Mouse (Mus musculus) spleen, postnatal 36 days (tissue): ENCODE data around the gene Rab24.

Experiments
- DNase-seq, 2 experiments: peaks; one replicate each; pipeline ENCODE4 v3.0.0; 2022; ENCODE audit warnings: low spot score in 2 of 2, mixed read lengths in 1 of 2

The Rab24 gene

DNA sequence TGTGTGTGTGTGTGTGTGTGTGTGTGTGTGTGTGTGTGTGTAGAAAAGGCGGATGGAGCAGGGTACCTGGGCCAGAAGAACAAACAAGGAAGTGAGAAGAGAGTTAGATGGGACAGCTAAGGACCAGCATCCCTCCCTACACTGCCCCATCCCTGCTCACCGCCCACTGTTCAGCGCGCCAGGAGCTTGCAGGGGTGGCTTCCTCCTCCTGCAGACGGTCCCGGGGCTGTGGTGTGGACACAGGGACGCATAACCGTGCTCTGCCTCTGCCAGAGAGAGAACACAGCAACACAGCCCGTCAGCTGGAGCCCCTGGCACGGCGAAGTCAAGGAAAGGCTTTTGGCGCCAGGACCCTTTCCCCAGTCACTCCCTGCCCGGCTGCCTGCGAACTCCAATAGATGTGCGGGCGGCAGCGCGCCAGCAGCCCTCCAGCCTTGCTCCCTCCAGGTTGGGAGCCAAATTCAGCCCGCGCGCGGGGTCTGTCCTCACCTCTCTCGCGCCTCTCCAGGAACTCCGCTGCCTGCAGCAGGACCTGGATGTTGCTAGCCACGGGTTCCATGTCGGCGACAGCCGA, 7.5 kb upstream of the Rab24 start:
- DNase-seq, result peak; percentile 31 to 40

DNA sequence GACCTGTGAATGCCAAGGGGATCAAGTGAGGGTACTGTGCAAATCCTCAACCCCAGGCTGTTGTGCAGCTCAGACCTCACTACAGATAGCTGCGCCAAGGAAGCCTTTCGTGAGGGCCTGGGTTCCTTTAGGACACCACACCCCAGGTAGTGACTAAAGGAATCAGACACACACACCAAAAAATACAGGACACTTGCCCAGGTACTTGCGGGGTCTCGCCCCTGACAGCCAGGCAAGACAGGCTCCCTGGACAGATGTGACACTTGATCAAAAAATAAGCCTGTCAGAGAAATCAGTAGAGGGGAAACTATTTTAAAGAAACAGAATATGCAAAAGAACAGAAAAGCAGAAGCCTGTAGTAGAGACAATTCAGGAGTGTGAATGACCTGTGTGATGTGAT, 6.9 kb upstream of the Rab24 start:
- no peak for DNase-seq

DNA sequence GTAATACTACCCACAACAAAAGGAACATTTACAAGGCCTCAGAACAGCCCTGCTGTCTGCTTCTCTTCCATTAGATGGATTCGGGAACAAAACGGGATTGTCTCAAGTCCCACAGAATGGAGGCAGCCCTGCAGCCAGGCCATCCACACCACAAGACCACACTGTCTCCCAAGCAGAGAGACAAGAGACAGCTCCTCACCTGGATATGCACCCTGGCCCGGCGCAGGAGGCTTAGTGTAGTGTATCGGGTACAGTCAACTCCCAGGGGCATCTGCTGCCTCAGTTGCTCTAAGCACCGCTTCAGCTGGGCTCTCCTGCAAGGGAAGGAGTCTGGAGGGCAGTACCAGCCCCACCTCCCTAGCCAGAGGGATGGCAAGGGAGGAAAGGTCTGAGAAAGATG, 6.4 kb upstream of the Rab24 start:
- no peak for DNase-seq

DNA sequence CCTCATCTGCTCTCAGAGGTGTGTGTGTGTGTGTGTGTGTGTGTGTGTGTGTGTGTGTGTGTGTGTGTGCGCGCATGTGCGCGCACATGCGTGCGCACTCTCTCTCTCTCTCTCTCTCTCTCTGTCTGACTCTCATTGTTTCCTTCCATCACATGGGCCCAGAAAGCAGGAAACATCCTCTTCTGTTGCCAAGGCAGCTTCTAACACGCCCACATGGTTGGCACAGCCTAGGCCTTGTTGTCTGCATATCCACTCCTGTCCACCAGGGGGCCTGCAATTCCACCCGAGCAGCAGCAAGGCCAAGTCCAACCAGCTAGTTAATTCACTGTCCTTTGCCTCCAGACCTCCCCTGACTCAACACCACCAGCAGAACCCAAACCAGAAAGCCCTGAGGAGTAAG, 5.9 kb upstream of the Rab24 start:
- peak; percentile 84 to 89 for DNase-seq

DNA sequence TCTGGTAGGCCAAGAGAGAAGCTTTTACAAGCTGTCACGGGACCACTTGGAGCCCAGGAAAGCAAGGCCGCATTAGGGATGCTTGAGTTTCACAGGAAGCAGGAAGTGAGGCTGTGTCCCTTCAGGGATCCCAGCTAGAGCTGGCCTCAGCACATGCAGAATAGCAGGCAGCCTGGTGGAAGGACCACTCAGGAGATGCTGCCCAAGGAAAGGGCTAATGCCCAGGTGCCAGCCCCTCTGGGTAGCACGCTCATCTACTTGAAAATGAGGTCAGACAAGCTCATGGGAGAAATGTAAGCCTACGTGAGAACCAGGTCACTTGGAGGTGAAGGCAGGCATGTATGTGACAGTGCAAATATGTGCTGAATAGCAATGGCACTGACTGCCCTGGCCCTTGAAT, 5.4 kb upstream of the Rab24 start:
- DNase-seq, result no peak

DNA sequence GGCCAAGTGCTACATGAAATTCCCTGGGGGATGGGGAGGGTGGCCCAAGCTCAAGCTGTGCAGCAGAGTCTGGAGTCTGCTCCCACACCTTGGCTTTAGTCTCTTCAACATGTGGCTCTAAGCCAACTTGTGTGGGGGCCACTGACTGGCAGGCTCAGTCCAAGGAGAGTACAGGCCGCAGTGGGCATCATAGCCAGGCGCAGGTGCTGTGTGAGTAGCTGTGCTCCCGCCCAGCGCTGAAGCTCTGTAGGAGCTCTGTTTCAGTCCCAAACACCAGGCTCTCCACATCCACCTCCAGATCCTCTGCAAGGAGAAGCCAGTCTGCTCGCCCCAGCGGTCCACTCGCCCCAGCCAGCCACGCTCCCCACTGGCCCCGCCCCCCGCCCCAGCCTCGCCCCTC, 3.9 kb upstream of the Rab24 start:
- DNase-seq, result no peak

DNA sequence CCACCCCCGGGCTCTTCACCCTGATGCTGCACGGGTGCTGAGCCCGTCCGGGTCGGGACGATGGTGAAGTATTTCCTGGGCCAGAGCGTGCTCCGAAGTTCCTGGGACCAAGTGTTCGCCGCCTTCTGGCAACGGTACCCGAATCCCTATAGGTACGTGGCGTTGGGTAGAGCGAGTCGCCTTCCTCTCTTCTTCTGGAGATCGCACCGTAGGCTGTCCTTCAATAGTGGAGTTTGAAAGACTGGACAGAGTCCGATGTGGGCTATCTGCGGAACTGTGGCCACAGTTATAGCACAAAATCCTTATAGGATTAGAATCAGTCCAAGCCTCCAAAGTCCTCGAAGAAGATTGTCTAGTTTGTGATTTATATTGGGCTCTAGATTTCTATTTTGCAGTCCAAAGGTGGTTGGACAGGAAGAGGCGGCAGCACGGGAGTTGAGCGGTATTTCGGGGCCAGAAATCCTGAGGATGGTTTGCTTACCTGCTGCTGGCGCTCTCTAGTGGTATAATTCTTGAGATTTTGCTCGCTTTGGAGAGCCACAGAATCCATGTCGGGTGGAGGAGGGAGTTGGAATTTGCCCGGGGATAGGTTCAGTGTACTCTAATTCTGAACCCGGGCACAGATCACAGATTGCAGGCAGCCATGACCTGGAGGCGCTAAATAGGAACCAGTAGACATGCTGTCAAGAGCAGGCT, 532 bp upstream of the Rab24 start:
- DNase-seq, result peak in 1 of 2 experiments; percentile 39

DNA sequence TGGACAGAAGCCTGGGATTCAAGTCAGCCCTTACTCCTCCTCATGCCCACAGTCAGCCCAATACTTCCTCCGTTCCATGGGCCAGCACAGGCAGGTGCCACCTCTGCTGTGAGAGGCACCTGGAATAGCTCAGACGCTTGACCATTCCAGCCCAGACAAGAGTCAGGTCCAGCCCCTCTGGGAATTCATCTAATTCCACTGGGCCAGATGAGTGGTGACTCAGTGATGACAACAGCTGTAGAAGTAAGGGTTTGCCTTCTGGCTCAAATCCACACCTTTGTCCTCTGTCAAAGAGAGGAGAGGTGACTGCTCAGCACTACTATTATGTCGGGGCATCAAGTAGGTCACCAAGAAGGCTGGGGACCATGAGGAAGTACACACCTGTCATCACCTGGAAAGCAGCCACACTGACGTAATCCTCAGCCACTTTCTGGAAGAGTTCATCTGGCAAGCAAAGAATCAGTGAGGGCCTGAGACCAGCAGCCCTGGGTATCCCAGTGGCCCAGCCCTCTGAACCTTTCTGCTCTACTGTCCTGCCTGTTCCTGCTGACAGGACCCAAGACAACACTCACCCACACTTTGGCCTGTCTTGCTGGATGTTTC, 1.7 kb downstream of the Rab24 start, which contains the start of gene Prelid1:
Gene Prelid1, plus strand, starts transcription at position 570 of the 603 bp plus-strand sequence.
- DNase-seq, result no peak

DNA sequence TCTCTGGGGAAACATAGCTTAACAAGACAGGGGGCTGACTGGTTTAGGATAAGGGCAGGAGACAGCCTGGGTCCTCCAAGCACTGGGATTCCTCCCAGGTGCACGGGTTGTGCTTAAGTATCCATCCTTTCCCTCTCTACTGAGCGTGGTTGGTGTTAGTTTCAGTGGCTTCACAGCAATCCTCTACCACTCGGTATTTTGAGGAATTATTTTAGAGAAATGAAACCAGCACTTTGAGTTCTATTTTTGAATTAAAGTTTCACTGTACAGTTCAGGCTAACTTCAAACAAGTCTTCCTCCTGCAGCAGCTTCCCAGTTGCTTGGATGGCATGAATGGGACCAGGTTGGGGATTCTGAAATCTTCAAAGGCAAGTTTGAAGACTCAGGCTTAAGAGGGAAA, 3.4 kb downstream of the Rab24 start:
- DNase-seq, result no peak

DNA sequence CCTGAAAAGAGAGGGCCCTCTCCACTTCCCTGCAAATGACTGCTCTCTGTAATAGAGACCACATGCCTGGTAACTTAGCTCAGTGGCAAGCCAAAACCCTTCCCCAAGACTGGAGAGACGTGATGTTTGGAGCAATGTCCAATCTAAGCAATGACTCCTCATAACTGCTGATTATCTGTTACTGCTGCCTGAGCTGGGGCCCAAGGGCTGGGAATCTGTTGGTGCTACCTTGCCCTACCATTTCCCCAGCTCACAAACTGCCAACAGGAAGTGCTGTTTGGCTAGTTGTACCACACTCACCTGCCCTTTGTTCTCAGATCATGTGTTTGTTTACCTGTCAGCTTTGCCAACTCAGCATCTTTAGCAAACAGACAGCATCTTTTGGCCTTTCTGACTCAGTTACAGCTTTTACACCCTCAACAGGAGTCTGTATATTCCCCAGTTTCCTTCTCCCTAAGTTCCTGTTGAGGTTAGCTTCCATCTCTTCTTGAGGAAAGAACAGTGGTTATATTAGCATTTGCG, 6.8 kb downstream of the Rab24 start:
- DNase-seq, result no peak

DNA sequence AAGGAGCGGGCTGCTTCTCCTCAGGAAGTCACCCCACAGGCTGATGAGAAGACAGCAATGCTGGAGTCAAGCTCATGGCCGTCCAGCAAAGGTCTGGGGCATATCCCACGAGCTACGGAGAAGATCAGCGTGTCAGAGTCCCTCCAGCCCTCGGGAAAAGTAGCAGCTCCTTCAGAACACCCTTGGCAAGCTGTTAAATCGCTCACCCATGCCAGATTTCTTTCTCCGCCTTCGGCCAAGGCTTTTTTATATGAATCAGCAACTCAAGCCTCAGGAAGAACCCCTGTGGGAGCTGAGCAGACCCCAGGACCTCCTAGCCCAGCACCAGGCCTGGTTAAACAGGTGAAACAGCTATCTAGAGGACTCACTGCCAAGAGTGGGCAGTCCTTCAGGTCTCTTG, 8.7 kb downstream of the Rab24 start:
- no peak for DNase-seq

DNA sequence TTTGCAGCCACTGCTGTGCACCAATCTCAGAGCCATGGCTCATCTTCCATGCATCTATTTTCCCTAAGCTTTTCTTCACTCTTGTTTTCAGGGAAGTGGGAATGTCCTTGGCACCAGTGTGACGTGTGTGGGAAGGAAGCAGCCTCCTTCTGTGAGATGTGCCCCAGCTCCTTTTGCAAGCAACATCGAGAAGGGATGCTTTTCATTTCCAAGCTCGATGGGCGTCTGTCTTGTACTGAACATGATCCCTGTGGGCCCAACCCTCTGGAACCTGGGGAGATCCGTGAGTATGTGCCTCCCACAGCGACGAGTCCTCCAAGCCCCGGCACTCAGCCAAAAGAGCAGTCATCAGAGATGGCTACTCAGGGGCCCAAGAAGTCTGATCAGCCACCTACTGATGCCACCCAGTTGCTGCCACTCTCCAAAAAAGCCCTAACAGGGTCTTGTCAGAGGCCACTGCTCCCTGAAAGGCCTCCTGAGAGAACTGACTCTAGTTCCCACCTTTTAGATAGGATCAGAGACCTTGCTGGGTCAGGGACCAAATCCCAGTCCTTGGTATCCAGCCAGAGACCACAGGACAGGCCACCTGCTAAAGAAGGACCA, 9.6 kb downstream of the Rab24 start:
- DNase-seq, result no peak

DNA sequence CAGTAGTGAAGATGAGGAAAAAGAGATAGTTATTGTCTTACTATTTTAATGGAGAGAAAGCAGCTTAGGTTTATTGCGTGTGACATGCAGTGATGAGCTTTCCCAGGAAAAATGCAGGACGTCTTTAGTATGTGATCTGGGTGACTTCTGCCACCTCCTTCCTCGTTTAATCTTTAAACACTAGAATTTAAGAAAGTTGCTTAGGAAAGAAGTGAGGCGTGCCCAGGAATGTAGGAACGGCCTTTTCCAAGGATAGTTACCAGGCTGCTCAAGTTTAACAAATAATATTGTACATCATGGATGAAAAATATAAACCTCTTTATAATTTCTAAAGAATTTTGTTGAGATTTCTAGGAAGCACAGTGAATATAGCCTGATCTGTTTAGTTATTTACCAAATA, 20.8 kb downstream of the Rab24 start:
- DNase-seq, result no peak

DNA sequence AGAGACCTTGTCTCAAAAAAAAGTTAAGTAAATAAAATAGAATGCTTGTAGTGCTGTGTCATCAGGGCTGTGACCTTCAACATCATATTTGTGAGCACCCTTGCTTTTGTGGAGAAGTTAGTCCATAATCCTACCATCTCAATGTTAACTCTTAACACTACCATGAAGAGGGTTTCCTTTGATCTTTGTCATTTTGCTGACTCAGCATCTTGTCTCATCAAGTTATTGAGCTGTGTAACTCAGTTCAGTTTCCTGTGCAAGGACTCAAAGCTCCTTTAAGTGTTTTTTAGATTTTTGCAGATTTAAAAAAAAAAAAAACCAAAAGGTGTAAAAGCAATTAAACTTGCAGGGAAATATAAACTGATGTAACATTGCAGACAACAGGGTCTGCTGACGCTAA, 25.0 kb downstream of the Rab24 start:
- no peak for DNase-seq

DNA sequence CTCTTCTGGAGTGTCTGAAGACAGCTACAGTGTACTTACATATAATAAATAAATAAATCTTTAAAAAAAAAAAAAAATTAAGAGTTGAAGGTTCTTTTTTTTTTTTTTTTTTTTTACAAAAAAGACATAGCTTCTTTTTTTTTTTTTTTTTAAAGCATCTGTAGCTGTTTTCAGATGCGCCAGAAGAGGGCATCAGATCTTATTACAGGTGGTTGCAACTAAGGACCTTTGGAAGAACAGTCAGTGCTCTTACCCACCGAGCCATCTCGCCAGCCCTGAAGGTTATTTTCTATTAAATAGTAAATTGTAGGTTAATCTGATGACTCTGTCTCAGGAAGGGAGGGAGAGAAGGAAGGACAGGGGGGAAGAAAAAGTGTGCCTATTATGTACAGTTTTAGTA, 32.9 kb downstream of the Rab24 start:
- DNase-seq, result no peak

DNA sequence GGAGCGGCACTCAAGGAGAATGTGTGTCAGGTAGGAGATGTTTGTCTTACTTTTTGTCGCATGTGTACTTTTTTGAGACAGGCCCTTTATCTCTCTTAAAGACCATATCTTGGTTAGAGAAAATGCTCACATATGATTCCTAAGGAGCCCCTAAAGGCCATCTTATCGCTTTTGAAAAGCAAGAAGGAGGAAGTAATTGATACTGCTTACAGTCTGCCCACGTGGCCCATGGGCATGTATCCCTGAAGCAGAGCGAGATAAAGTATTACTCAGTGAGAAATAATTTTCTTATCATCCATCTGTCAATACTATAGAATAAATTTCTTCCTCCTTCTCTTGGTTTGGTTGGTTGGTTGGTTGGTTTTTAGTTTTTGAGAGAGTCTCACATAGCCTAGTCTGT, 44.1 kb downstream of the Rab24 start:
- DNase-seq, result no peak

DNA sequence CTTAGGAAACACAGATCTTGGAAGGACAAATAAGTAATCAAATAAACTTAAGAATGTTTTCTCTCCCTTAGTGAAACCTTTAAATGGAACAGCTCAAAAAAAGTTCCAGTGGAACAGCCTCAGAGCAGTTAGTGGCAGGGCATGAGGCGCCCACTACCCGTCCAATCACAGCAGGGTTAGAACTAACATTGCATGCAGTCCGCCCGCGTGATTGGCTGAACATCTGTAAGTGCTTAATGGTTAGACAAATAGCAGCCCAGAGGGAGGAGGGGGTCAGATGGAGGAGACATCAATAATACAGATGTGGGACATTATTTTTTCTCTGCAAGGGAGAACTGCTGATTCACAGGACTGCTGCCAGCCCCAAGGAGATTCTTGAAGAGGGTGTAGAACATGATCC, 44.5 kb downstream of the Rab24 start:
- DNase-seq, result no peak
